Mouse (Mus musculus) mesoderm, embryonic 11.5 days (tissue): Measurements from ENCODE around the gene Arid1a.

Experiments
- DNase-seq: peaks from one replicate; pipeline ENCODE4 v3.0.0-alpha.2; 2012; ENCODE audit warnings: low read depth, low spot score

Gene Arid1a

GRCm38 (mm10) chr4:133730122-133730521 lies 26.4 kb downstream of the Arid1a start:
- no peak for DNase-seq

- DNase-seq: peak; percentile 86
These were observed 27.0 kb downstream of the Arid1a start for GRCm38 (mm10) chr4:133729541-133730093.

DNA sequence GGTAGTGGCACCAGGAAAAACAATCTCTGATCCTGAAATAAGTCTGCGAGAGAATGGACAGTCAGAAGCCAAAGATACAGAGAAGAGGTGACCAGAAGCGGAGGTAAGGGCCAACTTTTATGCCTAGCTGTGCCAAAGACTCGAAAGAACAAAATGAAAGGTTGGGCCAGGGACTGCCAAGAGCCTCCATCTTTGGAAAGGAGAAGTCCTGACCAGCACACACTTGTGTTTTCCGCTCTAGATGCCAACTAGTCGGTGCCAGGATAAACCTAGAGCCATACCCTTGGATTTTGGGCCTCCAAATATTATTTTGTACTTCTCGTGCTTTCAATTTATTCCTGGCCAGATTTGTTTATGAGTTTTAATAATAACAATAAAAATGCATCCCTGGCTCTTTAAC lies 27.6 kb downstream of the Arid1a start:
- DNase-seq: no peak

- no peak for DNase-seq
These were observed 28.3 kb downstream of the Arid1a start for GRCm38 (mm10) chr4:133728256-133728655.

- no peak for DNase-seq
These were observed 30.9 kb downstream of the Arid1a start for GRCm38 (mm10) chr4:133725706-133726105.

DNA sequence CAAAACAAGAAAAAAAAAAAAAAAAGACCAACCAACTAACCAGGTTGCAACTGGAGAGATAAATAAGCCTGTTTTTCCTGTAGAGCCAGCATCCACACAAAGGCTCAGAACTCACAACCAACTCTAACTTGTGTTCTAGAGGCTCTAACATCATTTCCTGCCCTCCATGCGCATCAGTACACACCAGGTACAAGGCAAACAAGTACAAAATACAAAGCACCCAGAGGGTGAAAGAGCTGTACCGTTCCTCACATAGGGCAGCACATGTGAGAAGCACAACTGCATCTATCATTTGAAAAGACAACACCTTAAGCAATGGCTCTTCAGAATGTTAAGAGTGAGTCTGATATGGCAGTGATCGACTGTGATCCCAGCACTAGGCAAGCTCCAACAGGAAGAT lies 36.8 kb downstream of the Arid1a start:
- no peak for DNase-seq

- no peak for DNase-seq
These were observed 43.8 kb downstream of the Arid1a start for GRCm38 (mm10) chr4:133712755-133713154.

DNA sequence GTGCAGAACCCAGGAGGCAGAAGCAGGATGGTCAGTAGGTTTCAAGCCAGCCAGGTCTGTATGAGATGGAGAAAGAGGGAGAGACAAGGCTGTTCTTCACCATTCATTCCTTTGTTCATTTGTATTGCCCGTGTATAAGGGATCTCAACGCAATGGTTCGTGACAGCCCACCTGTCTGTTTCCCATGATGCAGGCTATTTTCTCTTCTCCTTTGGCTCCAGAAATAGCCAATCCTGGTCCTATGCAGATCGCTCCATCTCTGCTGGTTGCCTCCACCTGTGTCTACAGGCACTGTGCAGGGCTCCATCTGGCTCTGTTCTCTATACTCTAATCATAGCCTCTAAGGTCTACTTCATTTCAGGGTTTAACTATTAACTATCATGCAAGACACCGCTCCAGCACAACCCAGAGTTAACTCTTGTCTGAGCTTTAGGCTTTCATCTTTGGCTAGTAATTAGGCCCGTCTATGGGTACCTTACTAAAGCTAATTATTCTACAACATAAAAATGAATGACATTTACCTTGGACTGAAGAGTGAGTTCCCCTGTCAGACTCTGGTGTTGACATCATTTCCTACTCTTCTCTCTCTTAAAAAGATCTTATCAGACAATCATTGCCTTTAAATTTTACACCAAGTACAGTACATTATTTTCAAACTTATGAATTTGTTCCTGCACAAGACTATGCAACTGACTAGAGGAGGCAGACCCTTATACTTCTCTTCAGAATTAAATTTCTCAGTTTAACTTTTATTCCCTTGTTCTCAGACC lies 45.1 kb downstream of the Arid1a start:
- no peak for DNase-seq

- no peak for DNase-seq
These were observed 47.2 kb downstream of the Arid1a start for GRCm38 (mm10) chr4:133709395-133709794.

GRCm38 (mm10) chr4:133707464-133707863 lies 49.1 kb downstream of the Arid1a start:
- DNase-seq: no peak

GRCm38 (mm10) chr4:133706956-133707355 lies 49.6 kb downstream of the Arid1a start:
- DNase-seq: peak; percentile 28

GRCm38 (mm10) chr4:133705062-133705461 lies 51.5 kb downstream of the Arid1a start:
- no peak for DNase-seq

- no peak for DNase-seq
These were observed 55.6 kb downstream of the Arid1a start for GRCm38 (mm10) chr4:133700905-133701368.

- DNase-seq: no peak
These were observed 61.2 kb downstream of the Arid1a start for GRCm38 (mm10) chr4:133695363-133695762.

DNA sequence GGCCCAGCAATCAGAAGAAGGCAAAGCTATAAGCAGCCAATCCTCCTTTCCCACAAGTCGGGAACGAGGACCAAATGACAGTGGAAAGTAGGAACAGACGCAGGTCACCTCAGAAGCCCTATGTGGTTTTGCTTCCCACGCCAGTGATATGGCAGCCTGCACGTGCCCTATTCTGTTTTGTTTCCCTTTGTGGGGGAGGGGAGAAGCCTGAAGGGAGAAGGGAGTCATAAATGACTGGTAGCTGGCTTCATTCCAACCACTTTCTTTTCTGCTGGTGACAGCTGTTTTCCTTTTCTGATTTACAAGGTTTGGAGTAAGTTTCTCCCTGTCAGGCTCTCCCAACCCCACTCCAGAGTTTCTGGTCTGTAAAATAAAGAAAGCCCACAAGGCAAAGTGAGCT lies 66.3 kb downstream of the Arid1a start:
- peak; percentile 43 for DNase-seq

GRCm38 (mm10) chr4:133688417-133689067 lies 68.0 kb downstream of the Arid1a start:
- DNase-seq: no peak

GRCm38 (mm10) chr4:133687126-133687525 lies 69.4 kb downstream of the Arid1a start:
- no peak for DNase-seq

DNA sequence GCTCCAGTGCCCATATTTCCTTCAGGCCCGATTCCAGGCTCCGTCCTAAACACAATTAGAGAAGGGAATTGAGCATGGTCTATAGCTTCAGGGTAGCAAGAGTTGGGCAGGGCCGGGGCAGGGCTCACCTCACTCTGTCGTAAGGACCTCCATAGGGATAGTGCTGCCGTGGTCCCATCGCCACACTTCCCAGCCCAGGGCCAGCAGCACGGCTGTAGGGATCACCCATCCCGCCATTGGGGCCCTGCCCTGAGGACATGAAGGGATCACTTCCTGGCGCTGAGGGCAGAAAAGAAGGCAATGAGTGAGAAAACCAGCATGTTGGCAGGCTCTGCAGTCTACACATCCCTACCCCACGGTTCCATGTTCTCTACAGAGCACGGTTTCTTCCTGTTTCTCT lies 70.1 kb downstream of the Arid1a start:
- DNase-seq: no peak

- no peak for DNase-seq
These were observed 76.3 kb downstream of the Arid1a start for GRCm38 (mm10) chr4:133680206-133680786.

GRCm38 (mm10) chr4:133679629-133680028 lies 76.9 kb downstream of the Arid1a start:
- no peak for DNase-seq

DNA sequence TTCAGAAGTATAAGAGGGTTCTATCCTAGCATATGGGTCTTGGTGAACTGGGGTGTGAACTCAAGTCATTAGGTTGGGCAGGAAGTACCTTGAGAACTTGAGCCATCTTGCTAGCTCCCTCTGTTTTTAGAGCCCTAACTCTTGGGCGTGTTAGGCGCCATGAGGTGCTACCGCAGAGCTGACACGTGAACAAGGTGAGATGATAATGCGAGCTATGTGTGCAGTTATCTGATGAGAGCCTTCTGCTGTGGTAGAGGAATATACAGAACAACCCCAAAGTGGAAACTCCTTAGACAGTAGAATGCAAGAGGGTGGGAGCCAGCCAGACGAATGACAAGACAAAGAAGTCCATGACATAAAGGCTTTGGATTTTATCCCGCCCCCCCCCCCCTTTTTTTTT lies 79.3 kb downstream of the Arid1a start:
- no peak for DNase-seq

DNA sequence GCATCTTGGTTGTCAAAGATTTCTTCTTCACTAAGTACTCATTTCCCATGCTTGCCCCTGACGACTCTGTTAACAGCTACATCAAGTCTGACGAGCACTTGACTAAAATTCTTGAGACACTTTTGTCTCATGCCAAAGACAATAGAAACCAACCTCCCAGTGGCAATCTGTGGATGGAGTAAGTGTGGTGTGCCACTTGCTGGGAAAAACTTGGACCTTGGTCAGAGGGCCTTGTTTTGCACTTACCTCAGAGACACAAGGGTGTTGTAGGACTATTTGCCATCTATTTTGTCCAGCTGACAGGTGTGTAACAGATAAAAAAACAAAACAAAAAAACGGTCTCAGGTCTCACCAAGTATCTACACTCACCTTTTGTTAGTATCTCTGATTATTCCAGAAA lies 80.4 kb downstream of the Arid1a start:
- no peak for DNase-seq
